Mouse (Mus musculus) limb, embryonic 10.5 days (tissue): Measurements from ENCODE around the gene Fkbp5. TPM values are rescaled to one million over a fixed set of nuclear protein-coding genes. Genes with fewer than 3 reads are reported as not detected.

Experiments used
- DNase-seq: peaks from one replicate; pipeline ENCODE4 v3.0.0-alpha.2; 2017; ENCODE audit warnings: low spot score
- H3K27ac ChIP-seq: fragments of 300-500 bp; sonication (generic); 2 replicates; pipeline ENCODE4 v1.5.1; 2016; ENCODE audit warnings: mild to moderate bottlenecking
- H3K27me3 ChIP-seq: fragments of 300-500 bp; sonication (generic); 2 replicates; pipeline ENCODE4 v1.6.1; 2016; ENCODE audit warnings: low read depth, mild to moderate bottlenecking; ENCODE audit not compliant: poor library complexity, severe bottlenecking
- H3K36me3 ChIP-seq: fragments of 300-500 bp; sonication (generic); 2 replicates; pipeline ENCODE4 v1.6.1; 2016; ENCODE audit warnings: mild to moderate bottlenecking, moderate library complexity
- H3K4me1 ChIP-seq: fragments of 300-500 bp; sonication (generic); 2 replicates; pipeline ENCODE4 v1.6.1; 2016
- H3K4me3 ChIP-seq: fragments of 300-500 bp; sonication (generic); 2 replicates; pipeline ENCODE4 v1.5.1; 2016; ENCODE audit warnings: mild to moderate bottlenecking, moderate library complexity
- H3K9me3 ChIP-seq: fragments of 300-500 bp; sonication (generic); replicated peaks from 2 replicates; pipeline ENCODE4 v1.6.1; 2016; ENCODE audit warnings: mild to moderate bottlenecking
- WGBS: fragments of 180-500 bp; shearing (Covaris S2); methylation state at CpG from one replicate; pipeline ENCODE4 v1.1.7; 2016; 5-methylcytosine and 5-hydroxymethylcytosine counted together
- polyA plus RNA-seq: library from polyadenylated mRNA; unstranded; fragments of >200 nt; fragmentation: Nextera tagmentation; extraction: Ambion mirVana; gene quantifications from 2 replicates; pipeline ENCODE4 v1.2.1, GENCODE M21; 2016

Fkbp5 gene
- polyA plus RNA-seq, 1 experiment from 2014 or later, result 32.6 TPM

DNA sequence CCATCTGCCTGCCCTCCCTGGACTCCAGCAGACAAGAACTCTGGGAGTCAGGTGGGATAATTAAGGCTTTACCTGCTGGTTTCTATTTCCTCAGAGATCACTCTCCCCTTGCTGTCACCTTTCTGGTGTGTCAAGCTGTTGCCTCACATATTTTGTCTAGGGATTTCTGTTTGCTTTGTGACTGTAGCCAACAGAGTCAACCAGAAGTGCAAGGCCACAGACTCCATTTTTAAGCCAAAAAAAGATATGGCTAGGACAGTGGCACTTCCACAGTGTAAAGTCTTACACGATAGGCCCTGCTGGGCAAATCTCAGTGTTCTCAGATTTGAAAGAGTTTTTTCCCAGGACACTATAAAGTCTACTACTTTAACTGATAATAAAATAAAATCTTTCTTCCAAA lies 56.9 kb downstream of the Fkbp5 start:
- 87% methylated on average over 1 of the region's 1 CpGs for WGBS
- H3K4me3 ChIP-seq, result no peak overlapping the region
- H3K27me3 ChIP-seq, result no peaks in the 10 kb centered on the region
- no peaks in the 10 kb centered on the region for H3K36me3 ChIP-seq
- no peak for DNase-seq
- H3K27ac ChIP-seq, result no peak overlapping the region
- H3K4me1 ChIP-seq, result no peaks in the 10 kb centered on the region
- no peaks in the 10 kb centered on the region for H3K9me3 ChIP-seq

DNA sequence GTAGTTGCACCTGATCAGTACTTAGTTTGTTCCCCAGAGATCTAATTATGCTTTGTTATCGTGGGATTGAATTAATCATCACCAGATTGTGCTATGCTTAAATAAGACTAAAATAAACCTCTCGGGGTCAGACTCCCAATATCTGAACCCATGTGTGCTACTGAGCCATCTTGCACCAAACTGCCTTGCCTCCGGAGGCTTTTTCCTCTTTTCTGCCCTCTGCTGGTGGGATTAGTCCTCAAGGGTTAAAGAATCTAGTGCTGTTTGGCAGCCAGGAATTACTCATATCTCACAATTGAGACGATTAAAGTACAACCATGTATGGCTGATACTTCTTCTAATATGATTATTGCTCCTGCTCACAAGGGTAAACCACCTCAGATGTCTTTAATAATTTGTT lies 62.2 kb downstream of the Fkbp5 start:
- Histone ChIP-seq H3K36me3 (no peaks in the 10 kb centered on the region), H3K27me3 (no peaks in the 10 kb centered on the region), H3K4me3 (no peak overlapping the region), H3K9me3 (no peaks in the 10 kb centered on the region), H3K27ac (no peak overlapping the region), H3K4me1 (peaks cover 11% of the 10 kb centered on the region)
- 75% methylated on average over 4 of the region's 4 CpGs for WGBS
- no peak for DNase-seq

DNA sequence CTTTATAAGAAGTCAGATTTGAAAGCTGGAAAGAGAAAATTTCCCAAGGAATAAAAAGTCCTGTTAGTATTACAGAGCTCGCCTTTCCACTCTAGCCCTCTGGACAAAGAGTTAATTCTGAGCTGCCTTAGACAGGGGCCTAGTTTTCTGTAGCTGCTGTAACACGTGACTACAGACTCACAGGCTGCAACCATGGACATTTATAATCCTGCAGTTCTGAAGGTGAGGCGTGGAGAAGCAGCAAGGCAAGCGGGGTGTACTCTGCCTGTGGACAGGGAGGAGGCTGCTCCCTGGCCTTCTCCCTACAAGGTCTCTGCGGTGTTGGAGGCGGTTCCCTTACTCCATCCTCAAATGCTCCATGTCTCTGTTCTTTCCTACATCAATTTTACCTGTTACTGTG lies 64.4 kb downstream of the Fkbp5 start:
- Histone ChIP-seq H3K4me3 (no peak overlapping the region), H3K27ac (0 out of 2 replicates have a peak overlapping the region, but pooled peaks have one; percentile 19), H3K36me3 (no peaks in the 10 kb centered on the region), H3K9me3 (no peaks in the 10 kb centered on the region), H3K27me3 (no peaks in the 10 kb centered on the region), H3K4me1 (peaks cover 11% of the 10 kb centered on the region)
- DNase-seq, result no peak
- WGBS, result 82% methylated on average over 6 of the region's 6 CpGs

DNA sequence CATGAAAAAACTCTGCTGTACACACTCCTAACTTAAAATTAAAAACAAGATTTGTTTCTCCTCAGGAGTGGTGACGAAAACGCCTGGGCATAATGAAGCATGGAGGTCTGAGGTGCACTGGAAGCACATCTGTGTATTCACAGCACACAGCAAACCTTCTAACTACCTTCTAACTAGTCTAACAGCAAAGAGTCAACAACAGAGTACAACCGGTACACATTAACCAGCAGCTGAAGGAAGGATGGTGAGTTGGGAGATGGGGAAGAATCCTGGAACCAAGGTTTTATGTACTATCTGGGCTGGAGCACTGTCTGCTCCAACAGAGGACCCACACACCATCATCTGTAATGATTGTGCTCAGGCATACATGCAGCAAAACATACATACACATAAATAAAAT lies 65.4 kb downstream of the Fkbp5 start:
- Histone ChIP-seq H3K4me3 (no peak overlapping the region), H3K4me1 (peaks cover 11% of the 10 kb centered on the region), H3K36me3 (no peaks in the 10 kb centered on the region), H3K9me3 (no peaks in the 10 kb centered on the region), H3K27ac (no peak overlapping the region), H3K27me3 (no peaks in the 10 kb centered on the region)
- no peak for DNase-seq
- WGBS, result 90% methylated on average over 3 of the region's 3 CpGs

DNA sequence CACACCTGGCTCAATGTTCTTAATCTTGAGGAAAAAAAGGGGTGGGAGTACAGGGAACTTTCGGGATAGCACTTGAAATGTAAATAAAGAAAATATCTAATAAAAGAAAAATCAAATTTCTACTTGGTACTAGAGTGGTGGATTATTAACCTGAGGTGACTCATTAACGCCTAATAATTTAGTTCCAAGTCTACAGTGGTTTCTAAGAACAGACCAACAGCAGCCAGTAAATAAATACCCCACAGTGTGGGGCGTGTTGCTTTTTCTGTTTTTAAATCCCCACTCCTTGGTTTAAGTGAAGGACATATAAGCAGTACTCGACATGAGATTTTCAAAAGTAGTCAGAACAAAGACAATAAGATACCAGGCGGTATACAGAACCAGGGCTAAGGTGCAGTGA lies 65.8 kb downstream of the Fkbp5 start:
- H3K27ac ChIP-seq, result no peak overlapping the region
- 90% methylated on average over 5 of the region's 5 CpGs for WGBS

DNA sequence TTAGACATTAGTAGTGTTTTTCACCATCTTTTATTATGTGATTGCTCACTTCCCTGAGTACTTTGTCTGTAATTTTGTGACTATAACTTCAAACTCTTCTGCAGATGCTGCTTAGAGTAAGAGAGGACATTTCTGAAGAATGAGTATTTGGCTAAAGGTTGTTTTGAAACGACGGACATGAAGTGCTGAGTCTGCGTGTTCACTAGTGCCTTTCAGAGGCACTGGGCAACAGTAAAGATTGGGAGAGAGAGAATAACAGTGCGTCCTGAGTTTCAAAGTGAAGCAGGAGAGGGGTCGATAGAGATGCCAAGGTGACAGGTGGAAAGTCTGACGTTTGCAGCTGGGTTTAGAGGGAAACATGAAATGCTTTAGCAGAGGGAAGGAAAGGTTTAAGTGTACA lies 69.1 kb downstream of the Fkbp5 start:
- Histone ChIP-seq H3K36me3 (no peaks in the 10 kb centered on the region; the same call in 1 of the 2 replicates), H3K27ac (no peak overlapping the region), H3K4me1 (peaks cover 8% of the 10 kb centered on the region), H3K9me3 (no peaks in the 10 kb centered on the region), H3K4me3 (no peak overlapping the region), H3K27me3 (no peaks in the 10 kb centered on the region)
- 84% methylated on average over 6 of the region's 6 CpGs for WGBS
- DNase-seq, result no peak

More for the DNA sequence above, 65.8 kb downstream of the Fkbp5 start:
- Histone ChIP-seq H3K4me3 (no peak overlapping the region), H3K4me1 (peaks cover 11% of the 10 kb centered on the region), H3K36me3 (no peaks in the 10 kb centered on the region), H3K27me3 (no peaks in the 10 kb centered on the region), H3K9me3 (no peaks in the 10 kb centered on the region)
- DNase-seq, result no peak

DNA sequence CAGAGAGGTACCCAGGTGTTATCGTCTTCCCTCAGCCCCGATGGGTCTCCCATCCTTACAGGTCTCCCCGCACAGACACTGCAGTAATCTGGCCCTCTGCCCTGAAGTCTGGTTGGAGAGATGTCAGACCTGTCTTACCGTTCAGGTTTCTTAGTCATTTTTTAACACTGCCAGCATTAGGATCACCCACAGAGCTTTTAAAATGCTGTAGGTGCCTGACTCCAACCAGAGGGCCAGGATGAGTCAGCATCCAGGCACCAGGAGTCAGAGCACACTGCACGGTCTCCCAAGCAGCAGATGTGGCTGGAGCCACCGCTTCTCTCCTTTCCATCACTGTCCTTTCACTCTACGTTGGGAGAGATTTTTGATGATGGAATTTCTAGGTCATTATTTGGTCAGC lies 69.5 kb downstream of the Fkbp5 start:
- no peaks in the 10 kb centered on the region for H3K27me3 ChIP-seq
- peaks cover 4% of the 10 kb centered on the region for H3K4me1 ChIP-seq
- no peak overlapping the region for H3K27ac ChIP-seq
- DNase-seq, result no peak
- H3K36me3 ChIP-seq, result no peaks in the 10 kb centered on the region; the same call in 1 of the 2 replicates
- H3K4me3 ChIP-seq, result no peak overlapping the region
- 85% methylated on average over 7 of the region's 7 CpGs for WGBS
- H3K9me3 ChIP-seq, result no peaks in the 10 kb centered on the region

DNA sequence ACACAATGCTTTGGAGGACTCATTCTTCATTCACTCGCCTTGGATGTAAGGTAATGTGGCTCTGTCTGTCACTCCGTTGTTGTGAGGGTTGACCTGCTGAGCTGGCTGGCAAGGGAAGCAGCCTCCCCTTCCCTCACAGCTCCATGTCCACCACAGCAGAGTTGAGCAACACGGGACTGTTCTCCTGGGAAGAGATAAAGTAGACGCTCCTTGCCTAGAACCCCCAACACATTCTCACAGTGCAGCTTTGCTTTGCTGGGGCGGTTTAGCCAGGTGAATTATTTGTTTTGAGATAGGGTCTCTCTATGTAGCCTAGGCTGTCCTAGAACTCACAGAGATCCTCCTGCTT lies 70.5 kb downstream of the Fkbp5 start:
- no peak for DNase-seq
- Histone ChIP-seq H3K27ac (no peak overlapping the region), H3K9me3 (no peaks in the 10 kb centered on the region), H3K27me3 (no peaks in the 10 kb centered on the region), H3K4me3 (no peak overlapping the region), H3K36me3 (no peaks in the 10 kb centered on the region; the same call in 1 of the 2 replicates), H3K4me1 (no peaks in the 10 kb centered on the region)
- WGBS, result 91% methylated on average over 5 of the region's 5 CpGs

DNA sequence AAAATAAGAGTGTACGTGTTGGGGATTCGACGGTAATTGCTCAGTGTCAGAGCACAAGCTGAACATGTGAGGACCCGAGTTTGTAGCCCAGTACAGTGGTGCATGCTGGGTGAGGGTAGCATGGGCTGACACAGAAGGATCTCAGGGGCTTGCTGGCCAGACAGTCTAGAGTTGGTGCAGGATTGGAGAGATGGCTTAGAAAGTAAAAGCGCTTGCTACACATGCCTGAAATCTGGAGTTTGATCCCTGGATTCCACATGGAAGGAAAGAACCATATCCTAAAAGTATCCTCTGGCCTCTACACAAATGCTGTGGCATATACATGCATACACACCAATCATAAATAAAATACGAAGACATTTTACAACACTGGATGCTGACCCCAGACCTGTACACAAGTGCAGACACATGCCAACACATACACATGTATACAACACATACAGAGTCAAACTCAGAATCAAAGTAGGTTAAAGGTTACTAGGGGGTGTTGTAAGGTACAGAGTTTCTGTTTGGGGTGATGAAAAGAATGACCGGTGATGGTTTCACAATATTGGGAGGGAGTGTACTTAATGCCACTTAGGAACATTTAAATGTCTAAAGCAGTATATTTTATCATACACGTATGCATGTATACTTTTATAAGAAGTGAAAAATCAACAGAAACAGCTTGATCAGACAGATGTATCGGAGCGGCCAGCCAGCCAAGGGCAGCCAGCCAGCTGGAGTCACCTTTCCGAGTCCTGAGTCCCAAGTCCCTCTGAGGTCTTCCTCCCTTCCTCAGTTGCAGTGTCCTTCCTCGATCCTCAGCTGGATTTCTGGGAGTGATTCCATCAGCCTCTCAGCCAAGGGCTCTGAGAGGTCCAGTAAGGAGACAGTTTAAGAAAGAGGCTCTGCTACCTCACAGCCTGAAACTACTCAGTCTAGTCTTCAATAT lies 71.2 kb downstream of the Fkbp5 start:
- H3K4me3 ChIP-seq, result no peak overlapping the region
- DNase-seq, result no peak
- no peaks in the 10 kb centered on the region for H3K9me3 ChIP-seq
- no peaks in the 10 kb centered on the region; the same call in 1 of the 2 replicates for H3K36me3 ChIP-seq
- H3K27me3 ChIP-seq, result no peaks in the 10 kb centered on the region
- H3K4me1 ChIP-seq, result no peaks in the 10 kb centered on the region
- WGBS, result 90% methylated on average over 12 of the region's 12 CpGs
- no peak overlapping the region for H3K27ac ChIP-seq

DNA sequence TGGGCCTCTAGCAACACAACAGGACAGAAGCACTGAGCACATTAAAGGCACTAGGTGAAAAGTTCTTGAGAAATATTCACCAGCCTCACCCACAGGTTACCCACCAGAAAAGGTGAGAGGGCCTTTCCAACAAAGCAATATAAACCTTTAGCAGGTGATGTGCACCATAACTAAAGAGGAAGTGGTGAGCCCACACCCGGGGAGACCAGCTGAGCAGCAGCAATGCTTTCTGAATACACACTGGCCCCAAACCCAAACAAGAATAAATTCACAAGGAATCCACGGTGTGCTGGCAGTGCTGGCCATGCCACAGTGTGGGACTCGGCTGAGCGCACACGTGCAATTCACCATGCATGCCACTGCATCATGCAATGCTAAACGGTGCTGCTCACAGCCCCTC lies 74.7 kb downstream of the Fkbp5 start:
- H3K36me3 ChIP-seq, result peaks cover 23% of the 10 kb centered on the region
- DNase-seq, result no peak
- no peak overlapping the region for H3K27ac ChIP-seq
- H3K9me3 ChIP-seq, result no peaks in the 10 kb centered on the region
- H3K27me3 ChIP-seq, result no peaks in the 10 kb centered on the region
- no peaks in the 10 kb centered on the region for H3K4me1 ChIP-seq
- H3K4me3 ChIP-seq, result no peak overlapping the region
- WGBS, result 90% methylated on average over 6 of the region's 6 CpGs

DNA sequence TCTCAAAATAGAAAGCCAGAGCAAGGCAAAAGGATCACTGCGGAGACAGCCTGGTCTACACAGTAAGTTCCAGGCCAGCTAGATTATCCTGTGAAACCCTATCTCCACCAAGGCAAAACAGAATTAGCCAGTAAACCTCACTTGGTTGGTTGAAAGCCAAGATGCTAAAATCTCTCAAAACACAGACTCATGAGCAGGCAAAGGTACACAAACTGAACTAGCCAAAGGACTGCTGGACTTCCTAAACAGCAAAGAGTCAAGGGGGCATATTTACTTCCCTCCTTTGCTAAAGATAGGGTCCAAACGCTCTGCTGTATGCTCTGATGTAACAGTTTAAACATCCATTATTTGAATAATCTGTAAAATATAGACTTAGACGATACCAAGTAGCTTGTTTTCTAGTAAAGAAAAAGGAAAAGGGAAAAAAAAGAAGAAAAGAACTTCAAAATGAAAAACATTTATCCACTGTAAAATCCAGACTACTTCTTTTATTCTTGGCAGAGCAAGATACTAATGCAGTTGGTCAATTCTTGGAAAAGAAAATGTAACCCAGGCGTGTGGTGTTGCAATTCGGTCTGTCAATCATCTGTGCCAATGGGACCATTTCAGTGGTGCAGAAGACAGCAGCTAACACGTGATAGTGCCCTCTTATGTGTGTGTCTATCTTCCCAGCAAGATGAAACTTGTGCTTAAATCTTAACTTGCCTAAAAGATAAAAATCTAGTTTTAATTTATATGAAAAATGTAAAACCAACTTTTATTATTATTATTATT lies 78.8 kb downstream of the Fkbp5 start:
- no peaks in the 10 kb centered on the region for H3K27me3 ChIP-seq
- H3K4me1 ChIP-seq, result no peaks in the 10 kb centered on the region
- WGBS, result 94% methylated on average over 6 of the region's 6 CpGs
- no peak overlapping the region for H3K27ac ChIP-seq
- DNase-seq, result no peak
- no peak overlapping the region for H3K4me3 ChIP-seq
- no peaks in the 10 kb centered on the region for H3K9me3 ChIP-seq
- H3K36me3 ChIP-seq, result peaks cover 39% of the 10 kb centered on the region

DNA sequence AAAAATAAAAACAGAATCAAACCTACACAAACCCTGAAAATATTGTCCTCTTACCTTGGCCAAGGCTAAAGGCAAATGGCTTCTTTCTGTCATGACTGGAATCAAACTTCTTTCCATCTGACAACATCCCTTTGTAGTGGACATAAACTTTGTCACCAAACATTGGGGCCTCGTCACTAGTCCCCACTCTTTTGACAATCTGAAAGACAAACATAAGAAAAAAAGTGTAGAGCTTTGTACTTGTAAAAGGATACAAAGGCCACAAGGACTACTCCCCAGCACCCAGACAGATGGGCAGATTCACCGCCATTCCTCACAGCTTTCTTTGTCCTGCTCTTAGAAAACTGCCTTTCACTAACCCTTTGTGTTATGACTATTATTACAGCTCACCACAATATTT lies 79.4 kb downstream of the Fkbp5 start:
- Histone ChIP-seq H3K36me3 (peaks cover 41% of the 10 kb centered on the region), H3K9me3 (no peaks in the 10 kb centered on the region), H3K4me1 (no peaks in the 10 kb centered on the region), H3K4me3 (no peak overlapping the region), H3K27me3 (no peaks in the 10 kb centered on the region), H3K27ac (no peak overlapping the region)
- 97% methylated on average over 2 of the region's 2 CpGs for WGBS
- no peak for DNase-seq

DNA sequence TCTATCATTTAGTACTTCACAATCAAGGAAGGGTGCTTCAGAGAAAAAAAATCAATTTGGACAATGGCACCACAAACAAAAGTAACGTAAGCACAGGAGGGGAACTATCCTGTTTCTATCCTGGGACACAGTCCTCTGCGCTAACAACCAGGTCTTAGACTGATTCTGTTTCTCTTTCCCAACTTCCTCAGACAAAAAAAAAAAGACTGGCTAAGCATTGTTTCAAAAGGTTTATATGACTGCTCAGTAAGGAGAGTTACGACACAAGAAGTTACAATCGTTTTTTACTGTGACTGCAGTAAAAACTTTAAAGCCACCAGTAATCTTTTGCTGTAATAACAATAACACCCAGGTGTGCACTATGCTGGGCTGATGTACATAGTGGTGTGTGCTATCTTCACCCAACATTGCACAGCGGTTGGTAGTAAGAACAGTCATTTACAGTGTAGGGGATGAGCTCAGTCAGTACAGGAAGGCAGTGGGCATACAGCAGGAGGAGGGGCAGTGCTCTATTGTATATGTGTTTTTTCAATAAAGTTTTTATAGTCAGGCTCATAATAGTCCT lies 82.3 kb downstream of the Fkbp5 start:
- H3K27me3 ChIP-seq, result no peaks in the 10 kb centered on the region
- H3K4me3 ChIP-seq, result no peak overlapping the region
- H3K9me3 ChIP-seq, result no peaks in the 10 kb centered on the region
- no peak overlapping the region for H3K27ac ChIP-seq
- WGBS, result 86% methylated on average over 5 of the region's 5 CpGs
- H3K36me3 ChIP-seq, result peaks cover 47% of the 10 kb centered on the region
- no peak for DNase-seq
- no peaks in the 10 kb centered on the region for H3K4me1 ChIP-seq
